Mouse (Mus musculus) brain, embryonic 14.5 days (tissue): ENCODE data around the gene Glis3.

Source experiments
- CTCF ChIP-seq: fragments of 200-500 bp; IDR thresholded peaks from 2 replicates; pipeline ENCODE4 v1.5.1; 2012; ENCODE audit warnings: inconsistent platforms, mild to moderate bottlenecking, moderate library complexity, borderline replicate concordance; ENCODE audit not compliant: insufficient read depth, insufficient read length; ENCODE audit errors: extremely low read depth
- POLR2A ChIP-seq: fragments of 200-500 bp; IDR thresholded peaks from 2 replicates; pipeline ENCODE4 v1.6.1; 2012; ENCODE audit warnings: mild to moderate bottlenecking, inconsistent platforms, borderline replicate concordance; ENCODE audit not compliant: poor library complexity, insufficient read depth, insufficient read length, severe bottlenecking; ENCODE audit errors: extremely low read depth

GRCm38 (mm10) chr19:28649489-28649888, 30.4 kb downstream of the Glis3 start:
- no peak for TF ChIP-seq CTCF
- no peak for TF ChIP-seq POLR2A
